Mouse (Mus musculus) embryonic facial prominence, embryonic 11.5 days (tissue): ENCODE results near the gene Myocd. TPM values are rescaled to one million over a fixed set of nuclear protein-coding genes. Genes with fewer than 3 reads are reported as not detected.

Experiments
- ATAC-seq: fragments of 200-750 bp; cut with Nextera tagmentation; replicated peaks from 2 replicates; pipeline ENCODE4 v1.8.0; 2017; ENCODE audit warnings: low read depth; ENCODE audit not compliant: insufficient number of reproducible peaks, low FRiP score, low TSS enrichment
- DNase-seq: peaks from one replicate; pipeline ENCODE4 v3.0.0-alpha.2; 2015; ENCODE audit warnings: low spot score
- H3K27ac ChIP-seq: fragments of 300-500 bp; sonication (generic); replicated peaks from 2 replicates; pipeline ENCODE4 v1.5.1; 2014; ENCODE audit warnings: mild to moderate bottlenecking, low read depth, low read length, control low read depth
- H3K27me3 ChIP-seq: fragments of 300-500 bp; sonication (generic); 2 replicates; pipeline ENCODE4 v1.6.1; 2014; ENCODE audit warnings: mild to moderate bottlenecking, low read length, moderate library complexity, mixed read lengths; ENCODE audit not compliant: control insufficient read depth, insufficient read depth
- H3K36me3 ChIP-seq: fragments of 300-500 bp; sonication (generic); replicated peaks from 2 replicates; pipeline ENCODE4 v1.6.1; 2014; ENCODE audit warnings: low read depth, mild to moderate bottlenecking, low read length, moderate library complexity, mixed read lengths; ENCODE audit not compliant: control insufficient read depth, insufficient read depth
- H3K4me1 ChIP-seq: fragments of 300-500 bp; sonication (generic); 2 replicates; pipeline ENCODE4 v1.6.1; 2014; ENCODE audit warnings: low read length, mixed read lengths; ENCODE audit not compliant: control insufficient read depth, insufficient read depth
- H3K4me2 ChIP-seq: fragments of 300-500 bp; sonication (generic); 2 replicates; pipeline ENCODE4 v1.6.1; 2014; ENCODE audit warnings: low read depth, mild to moderate bottlenecking, control low read depth, low read length, moderate library complexity
- H3K4me3 ChIP-seq: fragments of 300-500 bp; sonication (generic); 2 replicates; pipeline ENCODE4 v1.5.1; 2014; ENCODE audit warnings: low read depth, low read length, control low read depth
- H3K9ac ChIP-seq: fragments of 300-500 bp; sonication (generic); replicated peaks from 2 replicates; pipeline ENCODE4 v1.6.1; 2014; ENCODE audit warnings: mild to moderate bottlenecking, control low read depth, low read length
- H3K9me3 ChIP-seq: fragments of 300-500 bp; sonication (generic); replicated peaks from 2 replicates; pipeline ENCODE4 v1.6.1; 2016; ENCODE audit warnings: mild to moderate bottlenecking, low read length, inconsistent platforms, mixed read lengths; ENCODE audit not compliant: control insufficient read depth
- WGBS: fragments of 180-500 bp; shearing (Covaris S2); extraction: QIAGEN DNeasy Blood & Tissue Kit; methylation state at CpG from one replicate; pipeline ENCODE4 v1.1.7; 2014; 5-methylcytosine and 5-hydroxymethylcytosine counted together
- polyA plus RNA-seq: library from polyadenylated mRNA; unstranded; fragments of >200 nt; fragmentation: Nextera tagmentation; extraction: Ambion mirVana; gene quantifications from 2 replicates; pipeline ENCODE4 v1.2.1, GENCODE M21; 2014

Myocd gene
- polyA plus RNA-seq, 1 experiment from 2014 or later = 2.1 TPM

DNA sequence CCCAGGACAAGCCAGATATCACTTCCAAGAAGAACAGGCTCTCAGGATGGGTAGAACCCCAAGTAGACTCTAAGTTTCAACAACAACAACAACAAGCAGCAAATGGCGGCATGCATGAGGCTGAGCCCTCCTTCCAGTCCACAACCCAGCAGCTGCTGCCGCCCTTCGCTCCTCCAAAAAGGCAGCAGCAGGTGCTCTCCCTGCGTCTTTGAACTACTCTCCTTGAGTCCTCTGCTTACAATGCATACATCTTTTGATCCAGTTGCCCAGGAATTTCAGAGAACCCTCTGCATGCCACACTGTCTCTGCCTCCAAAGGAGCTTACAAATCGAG is 111.2 kb downstream of the Myocd start:
- ATAC-seq = no peak
- no peaks in the 10 kb centered on the region for H3K9me3 ChIP-seq
- H3K4me2 ChIP-seq = no peak overlapping the region
- H3K4me1 ChIP-seq = no peaks in the 10 kb centered on the region
- no peaks in the 10 kb centered on the region for H3K36me3 ChIP-seq
- WGBS = 94% methylated on average over 5 of the region's 5 CpGs
- no peak for DNase-seq
- no peak overlapping the region for H3K27ac ChIP-seq
- H3K9ac ChIP-seq = no peak overlapping the region
- H3K4me3 ChIP-seq = no peak overlapping the region
- no peaks in the 10 kb centered on the region; the same call in 1 of the 2 replicates for H3K27me3 ChIP-seq

DNA sequence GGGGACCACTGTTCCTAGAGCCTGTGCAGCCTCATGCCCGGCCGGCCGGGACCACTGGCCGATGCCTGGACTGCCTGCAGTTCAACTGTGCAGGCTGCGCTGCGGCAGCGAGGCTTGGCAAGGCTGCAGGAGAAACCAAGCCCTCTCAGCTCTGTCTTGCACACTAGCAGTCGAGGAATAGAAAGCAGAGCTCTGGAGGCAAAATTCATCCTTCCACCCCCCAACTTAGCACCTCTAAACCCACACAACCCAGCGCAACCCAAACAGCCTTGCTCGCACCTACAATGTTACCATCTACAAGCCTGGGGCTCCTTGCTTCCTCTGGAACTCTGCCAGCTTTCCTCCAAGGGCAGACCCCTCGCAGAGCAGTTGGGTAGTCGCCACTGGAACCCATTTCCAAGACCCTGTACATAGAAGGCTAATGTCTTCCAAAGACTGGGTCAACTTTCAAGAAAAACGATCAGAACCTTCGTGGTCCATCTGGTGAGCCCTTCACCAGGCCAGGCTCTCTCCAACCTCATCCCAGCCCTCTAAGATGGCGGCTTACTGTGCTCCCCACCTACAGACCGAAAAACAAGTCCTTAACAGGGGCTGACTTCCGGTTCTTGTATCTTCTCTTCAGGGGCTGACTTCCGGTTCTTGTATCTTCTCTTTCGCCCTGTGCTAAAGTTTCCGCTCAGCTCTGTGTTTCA is 111.7 kb downstream of the Myocd start:
- Histone ChIP-seq H3K4me2 (no peak overlapping the region), H3K36me3 (no peaks in the 10 kb centered on the region), H3K27ac (no peak overlapping the region), H3K27me3 (no peaks in the 10 kb centered on the region; the same call in 1 of the 2 replicates), H3K9me3 (no peaks in the 10 kb centered on the region), H3K4me3 (no peak overlapping the region), H3K9ac (no peak overlapping the region), H3K4me1 (no peaks in the 10 kb centered on the region)
- DNase-seq = no peak
- WGBS = 91% methylated on average over 20 of the region's 20 CpGs
- no peak for ATAC-seq

DNA sequence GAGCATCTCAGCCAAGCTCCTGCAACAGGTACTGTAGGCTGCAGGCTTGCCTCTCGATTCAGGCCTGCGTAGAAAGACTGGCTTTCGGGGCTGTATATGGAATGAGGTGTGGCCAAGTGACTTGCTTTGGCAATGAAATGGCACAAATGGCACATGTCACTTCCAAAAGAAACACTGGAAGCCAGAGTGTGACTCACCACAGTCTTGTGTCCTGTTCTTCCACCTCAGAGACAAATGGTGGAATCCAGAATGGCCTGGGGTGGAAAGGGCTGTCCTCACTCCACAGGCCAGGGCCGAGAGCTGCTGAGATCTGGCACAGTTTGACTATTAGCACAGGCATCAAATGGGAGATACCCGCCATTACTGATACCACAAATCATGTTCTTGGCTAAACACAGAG is 116.8 kb downstream of the Myocd start:
- H3K27me3 ChIP-seq = no peaks in the 10 kb centered on the region
- H3K4me1 ChIP-seq = no peaks in the 10 kb centered on the region
- ATAC-seq (no peak), DNase-seq (no peak)
- H3K36me3 ChIP-seq = no peaks in the 10 kb centered on the region
- H3K4me2 ChIP-seq = no peak overlapping the region
- H3K4me3 ChIP-seq = no peak overlapping the region
- H3K27ac ChIP-seq = no peak overlapping the region
- WGBS = 83% methylated on average over 5 of the region's 5 CpGs
- no peaks in the 10 kb centered on the region for H3K9me3 ChIP-seq
- no peak overlapping the region for H3K9ac ChIP-seq

DNA sequence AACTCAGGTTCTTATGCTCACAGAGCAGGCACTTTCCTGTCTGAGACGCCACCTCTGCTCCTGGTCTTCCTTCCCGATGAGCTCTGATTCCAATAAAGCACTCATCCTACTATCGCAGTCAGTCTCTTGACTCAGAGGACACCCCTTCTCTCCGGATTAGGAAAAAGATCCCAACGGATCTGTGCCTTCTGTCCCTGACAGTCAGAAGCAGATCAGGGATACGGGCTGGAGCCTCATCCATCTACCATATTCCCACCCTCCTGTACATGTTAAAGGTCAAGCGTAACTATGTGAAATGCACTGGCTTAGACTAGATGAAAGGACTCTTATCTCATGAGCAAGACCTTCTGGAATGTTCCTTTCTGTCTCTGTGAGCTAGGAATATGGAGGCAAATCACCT is 121.3 kb downstream of the Myocd start:
- H3K4me1 ChIP-seq = no peaks in the 10 kb centered on the region
- H3K27ac ChIP-seq = no peak overlapping the region
- no peaks in the 10 kb centered on the region for H3K36me3 ChIP-seq
- no peak overlapping the region for H3K4me3 ChIP-seq
- WGBS = 88% methylated on average over 7 of the region's 7 CpGs
- ATAC-seq (no peak), DNase-seq (no peak)
- H3K4me2 ChIP-seq = no peak overlapping the region
- no peaks in the 10 kb centered on the region for H3K9me3 ChIP-seq
- no peaks in the 10 kb centered on the region for H3K27me3 ChIP-seq
- H3K9ac ChIP-seq = no peak overlapping the region

DNA sequence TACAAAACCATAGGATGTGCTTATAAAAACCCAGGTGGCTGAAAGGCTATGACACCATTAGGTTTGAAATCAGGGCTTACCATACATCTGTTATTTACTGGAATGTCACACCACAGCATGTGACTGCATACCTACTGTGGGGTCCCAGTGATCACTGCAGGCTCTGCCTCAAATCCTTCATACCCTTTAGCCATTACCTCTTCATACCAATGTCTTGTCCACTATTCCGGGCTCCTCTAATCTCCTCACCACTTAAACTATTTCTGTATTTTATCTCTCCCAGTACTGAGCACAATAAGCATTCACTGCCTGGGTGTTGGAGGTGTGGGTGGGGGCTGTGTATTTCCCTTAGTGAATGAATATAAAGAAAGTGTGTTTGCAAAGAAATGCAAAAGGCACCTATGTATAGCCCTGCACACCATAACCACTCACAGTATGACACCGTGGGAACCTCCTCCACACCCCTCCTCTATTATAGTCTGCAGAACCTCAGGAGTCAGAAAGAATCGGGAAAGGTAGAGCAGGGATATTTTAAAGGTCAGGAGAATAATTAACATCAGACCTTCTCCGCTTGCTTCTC is 126.9 kb downstream of the Myocd start:
- H3K36me3 ChIP-seq = no peaks in the 10 kb centered on the region
- ATAC-seq = no peak
- no peaks in the 10 kb centered on the region for H3K27me3 ChIP-seq
- no peak overlapping the region for H3K9ac ChIP-seq
- no peak overlapping the region for H3K4me2 ChIP-seq
- DNase-seq = no peak
- 69% methylated on average over 4 of the region's 4 CpGs for WGBS
- H3K4me3 ChIP-seq = no peak overlapping the region
- no peak overlapping the region for H3K27ac ChIP-seq
- no peaks in the 10 kb centered on the region for H3K9me3 ChIP-seq
- H3K4me1 ChIP-seq = no peaks in the 10 kb centered on the region

DNA sequence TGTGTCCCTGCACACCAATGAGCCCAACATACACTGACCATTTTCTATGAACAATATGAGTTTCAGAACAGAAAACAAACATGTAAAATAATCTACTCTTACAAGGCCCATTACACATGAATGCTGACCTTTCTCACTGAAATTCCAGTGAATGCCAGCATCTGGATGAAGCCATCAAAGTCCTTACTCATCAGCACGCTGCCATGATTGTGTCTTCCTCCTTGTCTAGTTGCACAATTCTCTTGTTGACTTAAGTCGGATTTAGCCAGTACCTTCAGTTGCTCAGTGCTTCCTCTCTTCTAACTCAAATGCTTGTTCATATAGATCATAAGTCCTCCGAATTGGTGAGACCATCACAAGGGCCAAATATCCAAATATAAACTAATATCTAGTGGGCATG is 130.8 kb downstream of the Myocd start:
- ATAC-seq = no peak
- H3K4me2 ChIP-seq = no peak overlapping the region
- H3K4me3 ChIP-seq = no peak overlapping the region
- no peaks in the 10 kb centered on the region for H3K4me1 ChIP-seq
- H3K9ac ChIP-seq = no peak overlapping the region
- WGBS = 88% methylated on average over 3 of the region's 3 CpGs
- no peak overlapping the region for H3K27ac ChIP-seq
- H3K27me3 ChIP-seq = no peaks in the 10 kb centered on the region
- H3K9me3 ChIP-seq = no peaks in the 10 kb centered on the region
- no peaks in the 10 kb centered on the region for H3K36me3 ChIP-seq
- DNase-seq = no peak

DNA sequence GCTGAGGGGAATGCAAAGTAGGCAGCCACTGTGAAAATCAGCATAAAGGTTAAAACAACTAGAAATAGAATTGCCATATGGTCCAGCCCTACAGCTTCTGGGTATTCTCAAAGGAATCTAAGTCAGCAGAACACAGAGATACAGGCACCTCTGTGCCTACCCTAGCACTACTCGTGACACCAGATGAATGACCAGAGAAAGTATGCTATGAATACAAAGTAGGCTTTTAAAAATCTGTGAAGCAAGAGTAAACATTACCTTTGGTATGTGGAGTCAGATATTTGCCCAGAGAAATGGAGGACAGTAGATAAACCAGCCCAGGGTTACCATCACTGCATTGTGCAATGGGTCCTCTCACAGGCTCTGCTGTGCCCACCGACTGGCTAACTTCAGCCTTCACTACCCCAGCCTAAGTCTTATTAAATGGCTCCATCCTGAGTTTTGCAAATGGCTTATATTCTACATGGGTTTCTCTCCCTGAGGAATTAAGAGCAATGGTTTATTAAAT is 132.6 kb downstream of the Myocd start:
- Histone ChIP-seq H3K27ac (no peak overlapping the region), H3K9ac (no peak overlapping the region), H3K4me3 (no peak overlapping the region), H3K9me3 (no peaks in the 10 kb centered on the region), H3K36me3 (no peaks in the 10 kb centered on the region), H3K27me3 (no peaks in the 10 kb centered on the region), H3K4me1 (no peaks in the 10 kb centered on the region), H3K4me2 (no peak overlapping the region)
- no peak for DNase-seq
- 76% methylated on average over 2 of the region's 2 CpGs for WGBS
- ATAC-seq = no peak

DNA sequence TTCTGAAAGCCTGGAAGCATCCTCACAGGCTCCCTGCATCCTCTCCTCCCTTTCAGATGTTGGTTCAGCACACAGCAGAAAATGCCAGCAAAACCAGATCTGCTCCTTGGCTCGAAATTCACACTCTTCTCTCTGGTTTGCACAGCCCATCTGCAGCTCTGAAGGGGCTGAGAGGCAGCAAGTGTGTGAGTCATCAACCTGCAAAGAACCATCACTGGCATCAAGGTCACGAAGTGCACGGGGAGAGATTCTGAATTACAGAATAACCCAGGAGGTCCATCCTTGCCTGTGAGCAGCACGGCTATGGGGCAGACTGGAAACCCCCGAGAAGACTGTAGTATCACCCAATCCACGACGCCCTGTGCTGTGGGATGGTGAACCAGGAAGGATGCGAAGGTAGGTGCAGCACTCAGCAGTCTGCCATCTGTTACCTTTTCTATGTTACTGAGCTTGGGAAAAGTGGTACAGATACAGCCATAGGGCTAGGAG is 134.5 kb downstream of the Myocd start:
- no peak overlapping the region for H3K27ac ChIP-seq
- 86% methylated on average over 8 of the region's 8 CpGs for WGBS
- H3K4me1 ChIP-seq = no peaks in the 10 kb centered on the region
- H3K9ac ChIP-seq = no peak overlapping the region
- no peaks in the 10 kb centered on the region for H3K36me3 ChIP-seq
- ATAC-seq (no peak), DNase-seq (no peak)
- no peaks in the 10 kb centered on the region for H3K9me3 ChIP-seq
- H3K4me3 ChIP-seq = no peak overlapping the region
- no peaks in the 10 kb centered on the region for H3K27me3 ChIP-seq
- H3K4me2 ChIP-seq = no peak overlapping the region
